Mouse (Mus musculus) left cerebral cortex, postnatal 25 days (tissue): ENCODE measurements around the gene Numb. TPM values are rescaled to one million over a fixed set of nuclear protein-coding genes. Genes with fewer than 3 reads are reported as not detected.
"Not testable (repeated sequence)": the region's sequence is repeated elsewhere in the genome, so short reads cannot be mapped to it uniquely, and the experiment has no call there.

Experiments used
- DNase-seq, 2 experiments: peaks; one replicate each; pipeline ENCODE4 v3.0.0; 2022; ENCODE audit warnings: low spot score in 2 of 2, mixed read lengths in 1 of 2
- intact Hi-C: fragments of 180-260 bp; cut with DNase I; formaldehyde crosslinking; loops from one replicate; pipeline ENCODE4 v1.15.1; 2025
- total RNA-seq, 2 experiments: library from RNA; stranded (reverse); gene quantifications; 2 replicates each; pipeline ENCODE4 v1.2.3; 2021

Numb gene
- total RNA-seq, 2 experiments from 2014 or later = 68.3 to 74.5 TPM

GRCm38 (mm10) chr12:83924332-83924731 lies 2.6 kb upstream of the Numb start:
- intact Hi-C loops = loop anchor here (5.0 kb wide), 2 partner anchors 52 to 72 kb away; no protein-coding TSS in a partner anchor

GRCm38 (mm10) chr12:83923486-83923859 lies 1.7 kb upstream of the Numb start:
- intact Hi-C loops = loop anchor here (1.0 to 5.0 kb wide), 4 partner anchors 10 to 71 kb away; partner anchors contain the start of gene Riox1
- peak in 1 of 2 experiments; percentile 82 for DNase-seq

More at GRCm38 (mm10) chr12:83924332-83924731, 2.6 kb upstream of the Numb start:
- DNase-seq = no peak

DNA sequence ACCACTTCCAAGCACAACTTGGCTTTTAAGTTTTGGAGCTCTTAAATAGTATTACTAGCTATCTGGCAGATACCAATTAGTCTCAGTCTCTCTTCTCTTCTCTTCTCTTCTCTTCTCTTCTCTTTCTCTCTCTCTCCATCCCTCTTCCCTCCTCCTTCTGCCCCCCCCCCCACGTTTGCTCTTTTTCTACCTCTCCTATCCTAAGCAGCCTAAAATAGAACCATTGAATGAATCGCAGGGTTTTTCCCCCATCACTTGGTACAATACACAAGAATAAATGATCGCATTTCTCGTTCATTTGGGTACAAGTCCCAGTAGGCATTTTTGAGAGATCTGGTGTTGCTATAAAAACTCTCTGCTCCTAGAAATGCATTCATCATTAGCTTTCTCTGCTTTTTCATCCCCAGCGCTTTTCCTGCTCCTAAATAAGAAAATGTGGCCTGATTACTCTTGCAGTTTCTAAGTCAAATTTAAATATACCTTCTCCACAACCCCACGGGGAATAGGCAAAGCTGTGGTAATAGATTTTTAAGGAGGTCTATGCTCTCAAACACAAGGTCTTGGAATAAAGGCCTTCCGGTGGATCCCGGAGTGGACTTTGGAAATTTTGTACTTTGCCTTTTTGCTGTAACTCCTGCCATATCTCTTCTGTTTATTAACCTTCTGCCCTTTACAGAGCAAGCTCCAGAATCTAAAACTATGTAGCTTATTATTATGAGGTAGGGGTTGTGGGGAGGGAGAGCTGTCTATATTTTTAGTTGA lies 1.2 kb upstream of the Numb start:
- peak in 1 of 2 experiments; percentile 36 for DNase-seq
- intact Hi-C loops = loop anchor here (1.0 to 5.0 kb wide), 4 partner anchors 10 to 71 kb away; partner anchors contain the start of gene Riox1

DNA sequence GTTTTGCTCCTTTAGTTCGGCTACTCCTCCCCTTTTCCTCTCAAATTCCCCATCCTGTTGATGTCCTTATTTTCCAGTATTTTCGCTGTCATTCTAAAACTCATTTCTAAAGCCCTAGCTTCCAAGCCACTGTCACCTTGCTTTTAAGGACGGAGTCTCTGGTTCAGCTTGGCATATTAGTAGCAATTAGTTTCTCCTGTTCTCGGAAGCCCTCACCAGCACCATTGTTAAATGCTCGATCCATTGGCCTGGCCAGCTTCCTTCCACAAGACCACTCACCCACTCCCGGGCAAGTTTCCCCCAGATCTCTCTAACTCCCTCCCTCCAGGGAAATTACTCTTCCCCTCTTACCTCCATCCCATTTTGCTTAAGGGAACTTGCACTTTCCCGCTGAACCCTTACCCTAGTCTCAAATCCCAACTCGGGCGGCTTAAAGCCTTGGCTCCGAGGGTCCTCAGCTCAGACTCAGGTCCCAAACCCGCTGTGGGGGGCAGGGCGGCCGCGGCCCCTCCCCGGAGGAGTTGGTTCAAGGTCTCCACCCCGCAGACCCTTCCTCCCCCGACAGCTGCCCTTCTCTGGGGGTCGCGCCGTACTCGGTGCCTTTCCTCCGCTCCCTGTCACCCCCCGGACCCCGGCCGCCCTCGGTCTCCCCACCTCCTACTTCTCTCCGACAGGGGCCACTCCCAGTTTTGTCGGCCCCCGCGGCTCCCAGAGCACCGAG lies 853 bp downstream of the Numb start:
- no peak for DNase-seq
- intact Hi-C loops = loop anchor here (5.0 kb wide), 2 partner anchors 49 to 69 kb away; no protein-coding TSS in a partner anchor

GRCm38 (mm10) chr12:83916884-83917283 lies 4.8 kb downstream of the Numb start:
- intact Hi-C loops = no loop called here

GRCm38 (mm10) chr12:83914797-83915196 lies 6.9 kb downstream of the Numb start:
- DNase-seq = no peak
- intact Hi-C loops = no loop called here

More at GRCm38 (mm10) chr12:83916884-83917283, 4.8 kb downstream of the Numb start:
- no peak for DNase-seq

DNA sequence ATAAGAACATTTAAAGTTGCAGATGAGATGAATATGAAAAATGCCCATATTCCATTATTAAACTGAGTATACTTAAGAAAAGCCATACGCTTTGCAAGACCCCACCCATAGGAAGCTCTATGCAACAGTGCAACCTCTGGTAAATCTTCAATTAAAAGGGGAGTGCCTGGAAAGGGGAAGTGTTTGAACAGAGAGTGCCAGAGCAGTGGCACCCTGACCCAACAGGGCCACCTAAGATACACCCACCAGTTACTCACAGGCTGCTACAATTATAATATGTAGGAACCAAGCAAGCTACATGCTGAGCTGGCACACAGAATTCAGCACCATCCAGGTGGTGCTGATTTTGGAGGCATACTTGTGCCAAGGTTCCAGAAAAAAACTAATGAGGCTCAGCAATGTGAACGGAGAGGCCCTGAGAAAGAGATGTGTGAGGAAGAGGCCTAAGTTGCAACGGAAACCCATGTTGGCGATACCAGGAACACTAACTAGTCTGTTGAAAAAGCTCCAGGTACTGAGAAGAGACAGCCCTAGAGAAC lies 7.5 kb downstream of the Numb start:
- no peak for DNase-seq
- intact Hi-C loops = no loop called here

GRCm38 (mm10) chr12:83910451-83910850 lies 11.3 kb downstream of the Numb start:
- intact Hi-C loops = no loop called here
- DNase-seq = no peak

DNA sequence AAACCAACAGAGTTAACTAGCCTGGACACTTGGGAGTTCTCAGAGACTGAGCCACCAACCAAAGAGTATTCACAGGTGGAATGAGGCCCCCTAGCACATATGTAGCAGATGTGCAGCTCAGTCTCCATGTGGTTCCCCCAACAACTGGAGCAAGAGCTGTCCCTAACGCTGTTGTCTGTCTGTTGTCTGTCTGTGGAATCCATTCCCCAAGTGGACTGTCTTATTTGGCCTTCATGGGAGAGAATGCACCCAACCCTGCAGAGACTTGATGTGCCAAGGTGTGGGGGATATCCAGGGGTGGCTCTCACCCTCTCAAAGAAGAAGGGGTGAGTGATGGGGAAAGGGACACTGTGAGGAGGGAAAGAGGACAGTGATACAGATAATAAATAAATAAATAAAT lies 28.8 kb downstream of the Numb start:
- intact Hi-C loops = no loop called here
- no peak for DNase-seq

DNA sequence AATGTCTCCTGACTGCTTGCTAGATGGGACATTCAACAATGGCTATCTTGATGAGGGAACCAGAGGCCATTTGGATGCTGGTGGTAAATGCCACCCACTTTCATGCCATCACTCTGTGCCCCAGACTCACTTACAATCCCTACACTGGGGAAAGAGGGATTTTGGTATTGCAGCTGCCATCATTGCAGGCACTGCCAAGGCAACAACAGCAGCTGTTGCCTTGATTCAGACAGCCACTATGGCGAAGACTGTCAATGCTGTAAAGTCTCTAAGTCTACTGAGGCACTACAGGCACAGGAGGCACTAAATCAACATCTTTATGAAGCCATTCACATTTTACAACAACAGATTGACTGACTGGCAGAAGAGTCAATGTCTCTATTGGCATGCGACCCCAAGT lies 30.5 kb downstream of the Numb start:
- no peak for DNase-seq
- intact Hi-C loops = no loop called here

DNA sequence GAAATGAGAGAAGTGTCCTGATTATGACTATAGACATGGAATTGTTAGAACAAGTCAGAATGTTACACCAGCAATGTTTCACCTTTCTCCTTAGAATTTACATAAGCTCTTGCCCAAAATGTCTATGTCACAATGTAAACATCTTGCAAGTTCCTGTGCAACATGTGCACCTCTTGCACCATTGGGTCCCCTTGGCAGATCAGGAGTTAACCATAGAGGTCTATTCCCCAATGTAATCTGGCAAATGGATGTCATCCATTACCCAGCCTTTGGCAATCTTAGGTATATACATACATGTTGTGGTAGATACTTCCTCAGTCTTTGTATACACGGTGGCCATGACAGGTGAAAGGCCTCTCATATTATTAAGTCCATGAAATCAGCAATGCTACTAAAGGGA lies 32.6 kb downstream of the Numb start:
- no peak for DNase-seq
- intact Hi-C loops = no loop called here

DNA sequence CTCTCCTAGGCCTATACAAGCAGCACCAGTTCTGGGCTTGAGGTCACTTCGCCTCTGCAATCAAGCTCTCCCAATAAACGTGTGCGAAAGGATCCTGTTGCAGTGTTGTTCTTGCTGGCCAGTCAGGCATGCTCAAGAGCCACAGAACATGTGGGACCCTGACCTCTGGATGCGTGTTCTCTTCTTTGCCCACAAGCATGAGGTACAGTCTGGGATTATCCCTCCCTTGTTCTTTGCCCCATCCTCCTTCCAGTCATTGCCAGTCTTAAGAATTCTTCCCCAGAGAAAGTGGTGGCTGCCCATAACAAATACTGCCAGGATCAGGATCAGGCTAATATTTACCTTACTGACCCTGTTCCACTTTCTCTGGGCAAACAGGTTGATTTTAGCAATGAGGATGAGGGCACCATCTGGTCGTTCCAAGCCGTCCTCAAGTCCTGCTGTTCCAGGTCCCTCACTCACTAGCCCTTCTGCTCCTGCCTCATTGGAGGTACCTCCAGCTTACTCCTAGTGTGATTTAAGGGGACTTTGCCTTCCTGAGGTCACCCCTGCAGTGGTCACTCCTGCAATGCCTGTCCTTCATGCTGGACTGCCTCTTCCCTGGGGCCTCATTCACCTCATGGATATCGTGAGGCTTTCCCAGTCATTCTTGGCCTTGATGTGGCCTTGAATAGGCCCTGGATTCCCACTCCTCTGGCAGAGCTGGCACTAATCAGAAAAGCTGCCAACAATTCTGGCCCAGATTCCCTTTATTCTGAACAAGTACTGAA lies 36.0 kb downstream of the Numb start:
- intact Hi-C loops = no loop called here
- DNase-seq = no peak

- DNase-seq, intact Hi-C loops: not testable (repeated sequence)
These were observed 36.7 kb downstream of the Numb start for GRCm38 (mm10) chr12:83885065-83885464.

GRCm38 (mm10) chr12:83882503-83882902 lies 39.2 kb downstream of the Numb start:
- intact Hi-C loops = no loop called here
- peak; percentile 18 to 55 for DNase-seq

DNA sequence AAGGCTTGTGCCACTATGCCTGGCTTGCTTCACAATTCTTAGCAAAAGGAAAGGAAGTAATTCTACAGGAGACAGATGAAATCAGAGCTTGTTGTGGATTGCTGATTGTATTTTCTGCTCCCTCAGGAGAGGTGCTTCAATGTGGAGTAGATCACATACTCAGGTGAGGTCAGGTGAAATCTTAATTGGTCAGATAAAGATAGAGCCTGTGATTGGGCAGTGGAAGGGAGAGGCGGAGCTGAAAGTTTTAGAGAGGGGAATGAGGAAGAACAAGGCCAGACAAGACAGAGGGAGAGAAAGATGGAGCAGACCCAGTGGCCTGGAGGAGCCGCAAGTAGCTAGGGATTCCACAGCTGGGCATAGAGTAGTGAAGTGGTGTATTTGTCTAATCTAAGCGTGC lies 39.6 kb downstream of the Numb start:
- intact Hi-C loops = no loop called here
- no peak for DNase-seq

DNA sequence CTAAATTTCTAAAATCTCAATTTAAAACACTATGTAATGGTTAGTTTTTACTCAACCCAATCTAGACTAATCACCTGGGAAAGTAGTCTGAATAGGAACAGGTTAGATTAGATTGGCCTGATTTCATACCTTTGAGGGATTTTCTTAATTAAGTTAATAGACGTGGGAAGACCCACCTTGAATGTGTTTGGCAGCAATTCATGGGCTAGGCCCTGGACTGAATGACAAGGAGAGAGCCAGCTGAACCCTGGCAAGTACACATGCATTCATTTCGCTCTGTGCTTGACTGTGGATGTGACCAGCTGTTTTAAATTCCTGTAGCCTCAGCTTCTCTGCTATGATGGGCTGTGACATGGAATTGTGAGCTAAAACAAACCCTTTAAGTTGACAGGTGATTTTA lies 40.8 kb downstream of the Numb start:
- DNase-seq = no peak

GRCm38 (mm10) chr12:83875097-83875496 lies 46.6 kb downstream of the Numb start:
- intact Hi-C loops = no loop called here
- no peak for DNase-seq

More for the DNA sequence above, 40.8 kb downstream of the Numb start:
- intact Hi-C loops = no loop called here

GRCm38 (mm10) chr12:83874597-83874996 lies 47.1 kb downstream of the Numb start:
- intact Hi-C loops = loop anchor here (5.0 kb wide), 1 partner anchor 48 kb away; the partner anchor contains the start of gene Numb
- peak; percentile 75 to 98 for DNase-seq

DNA sequence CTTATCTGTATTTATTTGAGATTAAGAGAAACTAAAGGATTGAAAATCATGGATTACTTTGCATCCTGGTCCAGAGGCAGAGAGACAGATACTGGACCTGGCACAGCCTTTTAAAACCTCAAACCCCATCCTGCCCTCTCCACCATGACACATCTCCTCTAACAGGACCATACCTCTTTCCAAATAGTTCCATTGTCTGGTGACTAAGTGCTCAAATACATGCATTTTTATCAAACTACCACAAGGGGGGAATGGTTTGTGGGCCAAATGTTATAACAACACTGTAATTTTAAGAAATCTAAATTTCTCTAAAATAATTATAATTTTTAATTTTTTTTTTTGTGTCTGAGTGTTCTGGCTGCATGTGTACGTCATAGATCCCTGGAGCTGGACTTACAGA lies 57.2 kb downstream of the Numb start:
- intact Hi-C loops = no loop called here

GRCm38 (mm10) chr12:83861880-83862279 lies 59.9 kb downstream of the Numb start:
- DNase-seq = no peak
- intact Hi-C loops = no loop called here

More for the DNA sequence above, 57.2 kb downstream of the Numb start:
- DNase-seq = no peak
